Mouse (Mus musculus): ENCODE results near the gene Ano6. TPM values are rescaled to one million over a fixed set of nuclear protein-coding genes. Genes with fewer than 3 reads are reported as not detected.
A peak's percentile ranks its signal among the peaks of the same experiment; 100 is the strongest.

The Ano6 gene
- total RNA-seq, 2 experiments from 2014 or later = 21.1 to 22.2 TPM

GRCm38 (mm10) chr15:95976156-95976876 lies 185.7 kb downstream of the Ano6 start:
- intact Hi-C loops (cut with DNase I) = no loop called here
- no peak for DNase-seq (ENCODE audit: low spot score in 2 of 2)

DNA sequence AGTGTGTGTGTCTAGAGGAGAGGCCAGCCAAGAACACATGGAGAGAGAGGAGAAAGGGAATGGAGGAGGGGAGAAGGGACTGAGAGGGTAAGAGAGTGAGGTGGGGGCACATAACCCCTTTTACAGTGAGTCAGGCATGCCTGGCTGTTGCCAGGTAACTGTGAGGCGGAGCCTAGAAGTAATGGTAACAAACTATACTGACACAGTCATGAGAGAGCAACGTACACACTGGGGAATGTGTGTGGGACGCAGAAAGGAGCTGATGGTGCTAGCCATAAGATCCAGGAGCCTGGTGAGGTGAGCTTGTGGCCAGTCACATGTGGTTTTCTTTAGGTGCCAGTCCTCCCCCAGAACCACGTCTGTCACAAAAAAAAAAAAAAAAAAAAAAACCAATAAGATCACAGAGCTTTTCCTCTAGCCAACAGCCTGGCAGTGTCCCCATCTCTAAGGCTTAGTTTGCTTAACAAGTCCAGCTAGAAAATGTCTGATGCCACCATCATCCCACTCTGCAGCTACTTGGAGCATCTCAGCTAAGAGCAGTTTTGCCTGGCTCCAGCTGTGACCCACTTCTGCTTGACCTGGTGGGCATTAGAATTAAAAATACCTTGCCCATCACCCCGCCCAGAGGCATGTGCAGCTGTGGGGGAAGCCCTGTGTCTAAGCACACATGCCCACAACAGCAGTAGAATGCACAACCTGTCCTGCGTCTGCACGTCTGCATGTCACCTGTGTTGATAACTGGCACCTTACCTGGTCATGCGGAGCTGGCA lies 186.7 kb downstream of the Ano6 start:
- intact Hi-C loops (cut with DNase I) = no loop called here

DNA sequence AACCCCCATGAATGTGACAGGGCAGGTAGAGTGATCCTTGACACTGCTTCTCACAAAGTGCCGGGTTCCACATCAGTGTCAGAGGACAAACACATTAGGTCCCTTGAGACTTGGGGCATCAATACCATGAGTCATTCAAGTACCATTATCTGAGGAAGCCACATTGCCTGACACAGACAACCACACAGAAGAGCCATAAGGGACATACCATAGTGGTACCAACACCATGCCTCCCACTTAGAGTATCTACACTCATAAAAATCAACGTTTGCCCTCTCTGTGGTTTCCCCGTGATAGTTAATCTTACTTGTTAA lies 187.3 kb downstream of the Ano6 start:
- intact Hi-C loops (cut with DNase I) = no loop called here
- no peak for DNase-seq (ENCODE audit: low spot score in 2 of 2)

More for the DNA sequence above, 186.7 kb downstream of the Ano6 start:
- DNase-seq (ENCODE audit: low spot score in 2 of 2) = no peak

- intact Hi-C loops (cut with DNase I) = no loop called here
Measured at GRCm38 (mm10) chr15:95980641-95981040, 190.0 kb downstream of the Ano6 start.

GRCm38 (mm10) chr15:95987916-95988315 lies 197.3 kb downstream of the Ano6 start:
- no peak for DNase-seq (ENCODE audit: low spot score in 2 of 2)
- intact Hi-C loops (cut with DNase I) = no loop called here

More at GRCm38 (mm10) chr15:95980641-95981040, 190.0 kb downstream of the Ano6 start:
- DNase-seq (ENCODE audit: low spot score in 2 of 2) = no peak

DNA sequence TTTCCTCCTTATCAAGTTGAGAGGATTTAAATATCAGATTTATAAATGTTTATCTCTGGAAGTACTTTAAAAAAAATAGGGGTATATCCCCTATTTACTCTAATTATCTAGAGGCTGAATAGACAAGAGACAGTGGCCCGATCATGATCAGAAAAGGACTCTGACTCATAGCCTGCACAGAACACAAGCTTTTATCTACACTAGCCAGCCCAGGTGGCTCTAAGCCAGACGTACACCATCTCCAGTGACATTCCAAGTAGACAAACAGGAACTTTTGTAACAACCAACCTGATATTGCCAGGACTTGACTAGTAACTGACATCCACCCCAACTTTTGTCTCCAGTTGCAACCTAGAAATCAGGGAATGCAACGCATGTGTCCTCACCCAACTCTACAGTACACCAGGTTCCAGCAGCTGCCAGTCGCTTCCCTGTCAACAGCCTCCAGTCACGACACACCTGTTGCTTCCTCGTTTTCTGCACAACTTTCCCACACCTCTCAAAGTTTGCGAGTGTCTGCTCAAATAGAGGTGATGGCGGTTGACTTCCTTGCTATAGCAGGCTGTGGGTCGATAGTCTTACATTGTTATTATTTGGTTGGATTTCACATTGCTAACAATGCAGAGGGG lies 199.0 kb downstream of the Ano6 start:
- intact Hi-C loops (cut with DNase I) = no loop called here
- DNase-seq (ENCODE audit: low spot score in 2 of 2) = no peak

- DNase-seq (ENCODE audit: low spot score in 2 of 2) = no peak
- intact Hi-C loops (cut with DNase I) = no loop called here
Measured at GRCm38 (mm10) chr15:96002958-96003601, 212.4 kb downstream of the Ano6 start.

DNA sequence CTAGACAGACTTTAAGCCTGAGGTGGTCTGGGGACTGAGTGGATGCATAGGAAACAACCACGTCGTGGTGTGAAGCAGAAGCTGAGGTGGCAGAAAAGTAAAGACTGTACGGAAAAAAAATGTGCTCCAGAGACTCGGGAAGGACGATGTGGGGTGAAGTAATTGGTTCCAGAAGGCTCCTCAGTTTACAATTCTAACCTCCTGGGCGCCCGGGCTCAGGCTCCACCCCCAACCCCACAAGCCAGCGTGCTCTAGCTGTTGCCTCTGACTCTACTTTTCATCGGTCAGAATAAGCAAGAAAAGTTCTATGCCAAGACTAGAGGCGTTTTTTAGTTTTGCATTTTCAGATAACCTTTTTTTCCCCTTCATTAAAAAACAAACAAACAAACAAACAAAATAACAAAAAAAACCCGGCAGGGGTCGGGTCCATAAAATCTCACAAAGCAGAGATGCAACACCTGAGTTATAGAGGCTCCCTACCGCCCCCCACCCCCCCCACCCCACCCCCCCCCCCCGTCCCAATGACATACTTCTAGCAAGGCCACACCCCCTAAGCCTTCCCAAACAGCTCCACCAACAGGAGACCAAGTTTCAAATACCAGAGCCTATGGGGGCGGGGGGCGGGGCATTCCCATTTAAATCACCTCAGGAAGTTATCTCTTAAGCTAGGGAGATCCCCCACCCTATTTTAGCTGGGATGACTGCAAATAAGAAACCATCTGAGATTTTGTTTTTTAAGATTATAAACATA lies 221.2 kb downstream of the Ano6 start:
- intact Hi-C loops (cut with DNase I) = no loop called here
- no peak for DNase-seq (ENCODE audit: low spot score in 2 of 2)

- DNase-seq (ENCODE audit: low spot score in 2 of 2) = peak in 1 of 2 experiments; percentile 20
- intact Hi-C loops (cut with DNase I) = no loop called here
Measured at GRCm38 (mm10) chr15:96012391-96012775, 221.7 kb downstream of the Ano6 start.

GRCm38 (mm10) chr15:96014501-96014900 lies 223.9 kb downstream of the Ano6 start:
- intact Hi-C loops (cut with DNase I) = no loop called here
- no peak for DNase-seq (ENCODE audit: low spot score in 2 of 2)

DNA sequence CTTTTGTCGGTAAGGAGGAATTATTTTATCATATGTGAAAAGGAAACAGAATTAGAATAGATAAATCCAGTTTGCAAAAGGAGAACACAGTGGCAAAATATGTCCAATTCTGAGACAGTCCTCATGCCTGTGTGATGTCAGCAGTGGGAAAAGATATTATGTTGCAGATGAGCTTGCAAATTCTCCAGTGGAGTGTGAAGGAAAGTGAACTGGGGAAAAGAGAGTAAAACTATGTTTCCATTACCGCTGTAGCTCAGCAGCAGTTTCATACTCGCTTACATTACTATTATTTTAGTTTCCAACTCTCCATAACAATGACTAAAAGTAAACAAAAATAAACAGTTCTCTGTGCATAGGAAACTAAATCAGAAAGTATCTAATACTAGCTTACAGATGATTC lies 229.8 kb downstream of the Ano6 start:
- DNase-seq (ENCODE audit: low spot score in 2 of 2) = no peak
- intact Hi-C loops (cut with DNase I) = loop anchor here (5.0 kb wide), 1 partner anchor 262 kb away; no protein-coding TSS in a partner anchor

DNA sequence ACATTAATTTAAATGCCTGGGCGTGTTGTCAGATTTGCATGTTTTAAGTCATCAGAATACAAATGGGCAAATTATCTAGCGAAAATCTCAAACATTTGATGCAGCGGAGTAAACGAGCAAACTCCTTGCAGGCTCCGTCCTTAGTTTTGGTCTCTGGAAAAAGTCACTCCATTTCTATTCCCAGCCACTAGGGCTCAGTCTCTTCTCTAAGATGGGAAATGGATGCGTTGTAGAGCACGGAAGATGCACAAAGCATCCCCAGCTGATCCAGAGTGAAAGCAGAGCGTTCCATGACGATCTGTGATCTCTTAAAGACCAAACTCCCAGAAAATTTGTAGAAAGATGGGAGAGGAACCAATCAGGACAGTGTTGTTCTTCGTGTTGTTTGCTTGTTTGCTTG lies 230.9 kb downstream of the Ano6 start:
- DNase-seq (ENCODE audit: low spot score in 2 of 2) = peak; percentile 20 to 38
- intact Hi-C loops (cut with DNase I) = loop anchor here (5.0 kb wide), 1 partner anchor 261 kb away; no protein-coding TSS in a partner anchor

Small RNAs within 50 kb of the gene (microRNA-seq; reads per million reads assigned to microRNA genes)
- gene Gm25070 = 0 reads per million in 2 experiments

Other genes starting within 250 kb of the Ano6 start
- gene Dbx2, start 134.9 kb upstream of the Ano6 start, total RNA-seq (2021) = 10 to 100 TPM; 23.9 to 28.1 TPM

All from left cerebral cortex, postnatal 25 days (tissue).